Mouse (Mus musculus) bone marrow, adult 2 months (tissue): ENCODE results near the gene Ets2.

Experiments used
- CTCF ChIP-seq: fragments of 200-500 bp; IDR thresholded peaks from 2 replicates; pipeline ENCODE4 v1.5.1; 2011; ENCODE audit warnings: low read length, control low read depth; ENCODE audit not compliant: control insufficient read depth, insufficient read depth
- POLR2A ChIP-seq: fragments of 200-500 bp; IDR thresholded peaks from 2 replicates; pipeline ENCODE4 v1.6.1; 2011; ENCODE audit warnings: low read depth, mild to moderate bottlenecking, control low read depth, low read length, borderline replicate concordance; ENCODE audit not compliant: control insufficient read depth

DNA sequence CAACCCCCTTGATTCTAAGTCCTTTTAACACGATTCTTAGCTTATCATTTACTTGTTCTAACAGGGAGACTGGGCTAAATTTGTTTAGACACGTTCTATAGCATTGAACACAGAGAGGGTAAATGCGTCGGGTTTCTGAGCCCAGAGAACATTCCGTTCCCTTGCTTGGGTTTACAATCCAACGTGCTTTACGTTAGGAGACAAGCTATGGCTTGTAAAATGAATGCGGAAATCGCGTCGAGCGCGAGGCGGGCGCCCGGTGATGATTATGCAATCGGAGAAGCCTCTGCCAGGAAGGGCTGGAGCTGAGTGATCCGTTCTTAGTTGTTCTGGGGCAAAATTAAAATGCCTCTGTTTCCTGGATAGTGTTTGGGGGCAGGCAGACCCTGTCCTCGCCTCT is 42.4 kb upstream of the Ets2 start:
- TF ChIP-seq CTCF (no peak), POLR2A (no peak)
